Mouse (Mus musculus) MEL (cell line): ENCODE measurements around the gene Tbck. TPM values are rescaled to one million over a fixed set of nuclear protein-coding genes. Genes with fewer than 3 reads are reported as not detected.

Experiments
- DNase-seq: peaks from one replicate; pipeline ENCODE4 v3.0.0; 2011; ENCODE audit warnings: low read depth, low spot score
- H3K27ac ChIP-seq: 2 replicates; pipeline ENCODE4 v1.5.1; 2012; ENCODE audit warnings: low read depth, mild to moderate bottlenecking, control low read depth, low read length, moderate library complexity; ENCODE audit not compliant: control insufficient read depth
- H3K27me3 ChIP-seq, 2 experiments: fragments of 150-350 bp in 1 of 2; sonication (generic) in 1 of 2; 2 replicates each; pipeline ENCODE4 v1.6.1; 2012; ENCODE audit warnings: low read length in 2 of 2, mild to moderate bottlenecking in 2 of 2, improper control_type of control experiment in 1 of 2, moderate library complexity in 1 of 2; ENCODE audit not compliant: insufficient read depth in 2 of 2, control insufficient read depth in 1 of 2
- H3K36me3 ChIP-seq, 2 experiments: 2 replicates each; pipeline ENCODE4 v1.6.1; 2012 to 2014; ENCODE audit warnings: low read length in 2 of 2, improper control_type of control experiment in 1 of 2, inconsistent platforms in 1 of 2, mild to moderate bottlenecking in 1 of 2; ENCODE audit not compliant: insufficient read depth in 2 of 2, control insufficient read depth in 1 of 2
- H3K4me1 ChIP-seq, 2 experiments: fragments of 150-350 bp in 1 of 2; sonication (generic) in 1 of 2; 2 replicates each; pipeline ENCODE4 v1.6.1; 2012; ENCODE audit warnings: low read length in 2 of 2, improper control_type of control experiment in 1 of 2, mild to moderate bottlenecking in 1 of 2; ENCODE audit not compliant: insufficient read depth in 2 of 2, control insufficient read depth in 1 of 2
- H3K4me3 ChIP-seq, 2 experiments: fragments of 150-350 bp in 1 of 2; sonication (generic) in 1 of 2; 2 replicates each; pipeline ENCODE4 v1.5.1; 2012; ENCODE audit warnings: low read depth in 2 of 2, low read length in 2 of 2, mild to moderate bottlenecking in 2 of 2, moderate library complexity in 2 of 2, control low read depth in 1 of 2, improper control_type of control experiment in 1 of 2; ENCODE audit not compliant: control insufficient read depth in 1 of 2, insufficient read depth in 1 of 2
- H3K79me2 ChIP-seq: 2 replicates; pipeline ENCODE4 v1.6.1; 2012; ENCODE audit warnings: mild to moderate bottlenecking, low read length, moderate library complexity; ENCODE audit not compliant: control insufficient read depth, poor library complexity, insufficient read depth
- H3K9ac ChIP-seq: 2 replicates; pipeline ENCODE4 v1.6.1; 2012; ENCODE audit warnings: low read depth, mild to moderate bottlenecking, control low read depth, low read length, moderate library complexity; ENCODE audit not compliant: control insufficient read depth, poor library complexity, severe bottlenecking
- H3K9me3 ChIP-seq: fragments of 150-350 bp; sonication (generic); replicated peaks from 2 replicates; pipeline ENCODE4 v1.6.1; 2012; ENCODE audit warnings: mild to moderate bottlenecking, low read length, improper control_type of control experiment, moderate library complexity; ENCODE audit not compliant: insufficient read depth
- BHLHE40 ChIP-seq: IDR thresholded peaks from 2 replicates; pipeline ENCODE4 v1.6.1; 2012; ENCODE audit warnings: low read depth, mild to moderate bottlenecking, inconsistent platforms, low read length, improper control_type of control experiment, borderline replicate concordance
- CHD2 ChIP-seq: IDR thresholded peaks from 2 replicates; pipeline ENCODE4 v1.6.1; 2011; ENCODE audit warnings: low read length, improper control_type of control experiment
- CTCF ChIP-seq, 3 experiments: IDR thresholded peaks in 2 of 3; conservative IDR thresholded peaks in 1 of 3; 2 replicates each; pipeline ENCODE4 v1.5.1; 2011 to 2012; ENCODE audit warnings: low read length in 3 of 3, low read depth in 2 of 3, mild to moderate bottlenecking in 2 of 3, improper control_type of control experiment in 1 of 3, inconsistent platforms in 1 of 3, mixed read lengths in 1 of 3, moderate library complexity in 1 of 3; ENCODE audit not compliant: control insufficient read depth in 1 of 3, insufficient read depth in 1 of 3, poor library complexity in 1 of 3, severe bottlenecking in 1 of 3
- EP300 ChIP-seq, 2 experiments: IDR thresholded peaks; 2 replicates each; pipeline ENCODE4 v1.6.1; 2011; ENCODE audit warnings: improper control_type of control experiment in 2 of 2, low read length in 2 of 2, low read depth in 1 of 2, mild to moderate bottlenecking in 1 of 2
- ETS1 ChIP-seq: IDR thresholded peaks from 2 replicates; pipeline ENCODE4 v1.6.1; 2012; ENCODE audit warnings: low read depth, mild to moderate bottlenecking, inconsistent platforms, low read length, improper control_type of control experiment, moderate library complexity
- HCFC1 ChIP-seq: IDR thresholded peaks from 2 replicates; pipeline ENCODE4 v1.6.1; 2012; ENCODE audit warnings: low read depth, mild to moderate bottlenecking, inconsistent platforms, low read length, improper control_type of control experiment, moderate library complexity
- KAT2A ChIP-seq: conservative IDR thresholded peaks from 2 replicates; pipeline ENCODE4 v1.6.1; 2012; ENCODE audit warnings: low read depth, low read length, improper control_type of control experiment, inconsistent platforms
- MAFK ChIP-seq: IDR thresholded peaks from 2 replicates; pipeline ENCODE4 v1.6.1; 2011; ENCODE audit warnings: low read depth, mild to moderate bottlenecking, low read length, improper control_type of control experiment, borderline replicate concordance
- MEF2A ChIP-seq: IDR thresholded peaks from 2 replicates; pipeline ENCODE4 v1.6.1; 2014; ENCODE audit warnings: low read depth, mild to moderate bottlenecking, inconsistent platforms, low read length, improper control_type of control experiment; ENCODE audit not compliant: poor library complexity, insufficient replicate concordance, severe bottlenecking; ENCODE audit errors: extremely low read depth
- MXI1 ChIP-seq: IDR thresholded peaks from 2 replicates; pipeline ENCODE4 v1.6.1; 2011; ENCODE audit warnings: mild to moderate bottlenecking, low read depth, low read length, improper control_type of control experiment
- MYB ChIP-seq: IDR thresholded peaks from 2 replicates; pipeline ENCODE4 v1.6.1; 2011; ENCODE audit warnings: mild to moderate bottlenecking, low read depth, low read length, improper control_type of control experiment
- MYC ChIP-seq: IDR thresholded peaks from 2 replicates; pipeline ENCODE4 v1.6.1; 2011; ENCODE audit warnings: low read depth, mild to moderate bottlenecking, low read length, improper control_type of control experiment, moderate library complexity
- NELFE ChIP-seq: IDR thresholded peaks from 2 replicates; pipeline ENCODE4 v1.6.1; 2011; ENCODE audit warnings: low read depth, low read length, improper control_type of control experiment
- POLR2A ChIP-seq, 2 experiments: IDR thresholded peaks; 2 replicates each; pipeline ENCODE4 v1.6.1; 2011 to 2012; ENCODE audit warnings: low read length in 2 of 2, mild to moderate bottlenecking in 2 of 2, control low read depth in 1 of 2, improper control_type of control experiment in 1 of 2, low read depth in 1 of 2, moderate library complexity in 1 of 2; ENCODE audit not compliant: control insufficient read depth in 1 of 2, insufficient read depth in 1 of 2, poor library complexity in 1 of 2
- POLR2AphosphoS2 ChIP-seq: IDR thresholded peaks from 2 replicates; pipeline ENCODE4 v1.6.1; 2011; ENCODE audit warnings: low read length, improper control_type of control experiment
- POLR2AphosphoS5 ChIP-seq: IDR thresholded peaks from 2 replicates; pipeline ENCODE4 v1.6.1; 2012; ENCODE audit warnings: low read depth, borderline replicate concordance, mild to moderate bottlenecking, inconsistent platforms, low read length, moderate library complexity, mixed read lengths
- RAD21 ChIP-seq: IDR thresholded peaks from 2 replicates; pipeline ENCODE4 v1.6.1; 2011; ENCODE audit warnings: mild to moderate bottlenecking, low read depth, low read length, improper control_type of control experiment
- SIN3A ChIP-seq: IDR thresholded peaks from 2 replicates; pipeline ENCODE4 v1.6.1; 2012; ENCODE audit warnings: low read length, improper control_type of control experiment, inconsistent platforms
- TBP ChIP-seq: IDR thresholded peaks from 2 replicates; pipeline ENCODE4 v1.8.0; 2011; ENCODE audit warnings: low read depth, low read length, improper control_type of control experiment
- USF1 ChIP-seq: IDR thresholded peaks from 2 replicates; pipeline ENCODE4 v1.6.1; 2014; ENCODE audit warnings: low read depth, mild to moderate bottlenecking, inconsistent platforms, low read length, improper control_type of control experiment, moderate library complexity
- ZKSCAN1 ChIP-seq: IDR thresholded peaks from 2 replicates; pipeline ENCODE4 v1.6.1; 2012; ENCODE audit warnings: low read depth, mild to moderate bottlenecking, inconsistent platforms, low read length, improper control_type of control experiment, moderate library complexity
- ZMIZ1 ChIP-seq: IDR thresholded peaks from 2 replicates; pipeline ENCODE4 v1.6.1; 2012; ENCODE audit warnings: low read depth, mild to moderate bottlenecking, inconsistent platforms, low read length, improper control_type of control experiment, moderate library complexity
- polyA plus RNA-seq, 2 experiments: library from polyadenylated mRNA; stranded (reverse) in 1 of 2; unstranded in 1 of 2; fragments of >175 nt in 1 of 2; fragments of >200 nt in 1 of 2; gene quantifications; 2 replicates each; pipeline versions ENCODE4 v1.2.1 to v1.2.4; 2012; ENCODE audit warnings: low replicate concordance in 2 of 2, low read depth in 1 of 2; ENCODE audit not compliant: insufficient read length in 2 of 2, insufficient read depth in 1 of 2, missing spikeins in 1 of 2
- total RNA-seq: library from RNA; depleted of rRNA; stranded (reverse); fragments of 300-350 nt; gene quantifications from 2 replicates; pipeline ENCODE4 v1.2.3, GENCODE M21; 2012

Tbck gene
- total and polyA plus RNA-seq, 3 experiments: 4.6 to 7.5 TPM; not detected in 1

DNA sequence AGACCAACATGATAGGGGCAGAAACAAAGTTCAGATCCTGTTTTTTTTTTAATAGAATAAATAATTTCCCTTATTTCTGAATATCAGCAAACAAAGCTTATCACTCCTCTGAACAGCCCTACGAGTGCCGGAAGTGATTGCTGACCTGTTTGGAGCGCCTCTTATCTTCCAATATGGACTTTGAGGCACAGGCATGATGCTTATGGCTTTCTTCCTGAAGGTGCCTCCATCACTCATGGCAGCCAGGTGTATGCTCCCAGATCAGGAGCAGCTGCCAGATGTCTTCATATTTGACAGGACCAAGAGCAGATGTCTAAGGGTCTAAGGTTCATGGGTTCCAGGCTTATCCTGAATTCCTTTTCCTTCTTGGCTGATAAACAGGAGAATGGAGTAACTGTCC lies 46.9 kb upstream of the Tbck start:
- TF ChIP-seq ETS1 (no peak), RAD21 (no peak), KAT2A (no peak), MYB (no peak), HCFC1 (no peak), EP300 (IDR thresholded peaks at IDR 0.05; ENCODE audit: low read depth in 1 of 2, low read length in 2 of 2) (no peak), BHLHE40 (no peak), POLR2AphosphoS2 (no peak), MAFK (no peak), NELFE (no peak), USF1 (no peak), MYC (no peak), MEF2A (no peak), POLR2AphosphoS5 (no peak), ZKSCAN1 (no peak), ZMIZ1 (no peak), CTCF (IDR thresholded peaks at IDR 0.05 in 2 of 3, conservative IDR thresholded peaks at IDR 0.05 in 1 of 3; ENCODE audit: control insufficient read depth in 1 of 3, insufficient read depth in 1 of 3, low read depth in 2 of 3, low read length in 3 of 3, poor library complexity in 1 of 3, severe bottlenecking in 1 of 3) (no peak), POLR2A (IDR thresholded peaks at IDR 0.05; ENCODE audit: control insufficient read depth in 1 of 2, insufficient read depth in 1 of 2, low read depth in 1 of 2, low read length in 2 of 2, poor library complexity in 1 of 2) (no peak), MXI1 (no peak), SIN3A (no peak)
- Histone ChIP-seq H3K9ac (no peak overlapping the region), H3K9me3 (no peaks in the 10 kb centered on the region), H3K4me3 (no peak overlapping the region), H3K27ac (no peak overlapping the region), H3K27me3 (no peaks in the 10 kb centered on the region), H3K79me2 (no peaks in the 10 kb centered on the region), H3K36me3 (no peaks in the 10 kb centered on the region), H3K4me1 (no peaks in the 10 kb centered on the region)
- no peak for DNase-seq

DNA sequence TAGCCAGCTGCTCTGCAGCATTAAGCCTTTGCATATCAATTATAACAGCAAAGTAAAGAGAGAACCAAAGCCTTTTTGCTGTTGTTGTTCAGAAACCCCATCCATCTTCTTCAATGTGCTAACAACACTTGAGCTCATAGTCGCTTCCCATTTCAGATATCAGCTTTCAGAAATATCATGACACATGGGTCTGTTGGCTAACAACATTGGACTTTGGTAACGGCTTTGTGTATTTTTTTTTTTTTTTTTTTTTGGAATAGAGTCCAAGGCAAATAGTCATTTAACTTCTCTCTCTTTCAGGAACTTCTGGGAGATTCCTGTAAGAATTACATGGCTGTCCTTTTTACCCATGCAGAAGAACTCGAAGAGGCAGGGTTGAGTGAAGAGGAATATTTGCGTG lies 39.9 kb upstream of the Tbck start:
- Histone ChIP-seq H3K27ac (no peak overlapping the region), H3K36me3 (peaks cover 0 to 12% of the 10 kb centered on the region in 2 experiments; a peak in 2 of 4 replicates), H3K27me3 (no peaks in the 10 kb centered on the region), H3K4me3 (no peak overlapping the region), H3K9ac (no peak overlapping the region), H3K4me1 (peaks cover 2 to 11% of the 10 kb centered on the region in 2 experiments; a peak in 3 of 4 replicates), H3K9me3 (no peaks in the 10 kb centered on the region), H3K79me2 (no peaks in the 10 kb centered on the region)
- no peak for DNase-seq
- TF ChIP-seq MYB: no peak
- TF ChIP-seq POLR2AphosphoS2: no peak
- TF ChIP-seq CHD2: no peak
- TF ChIP-seq TBP: no peak
